Mouse (Mus musculus): ENCODE results near the gene Arl4c. TPM values are rescaled to one million over a fixed set of nuclear protein-coding genes. Genes with fewer than 3 reads are reported as not detected.

Gene Arl4c
- total and polyA plus RNA-seq, 2 experiments = 0.86 to 1.4 TPM

GRCm38 (mm10) chr1:88678231-88678739 is 23.7 kb downstream of the Arl4c start:
- 69% methylated on average over 3 of the region's 3 CpGs for WGBS
- no peak overlapping the region for H3K4me3 ChIP-seq (ENCODE audit: insufficient read depth, low read depth, low read length)
- TF ChIP-seq CTCF (IDR thresholded peaks at IDR 0.05; ENCODE audit: low read depth, low read length) = no peak
- no peak for TF ChIP-seq POLR2A (IDR thresholded peaks at IDR 0.05; ENCODE audit: extremely low read depth, insufficient read depth, low read length)
- no peak overlapping the region for H3K27ac ChIP-seq (replicated peaks; ENCODE audit: insufficient read depth, low read depth, low read length)
- H3K9ac ChIP-seq (ENCODE audit: low read depth, low read length) = no peak overlapping the region
- no peaks in the 10 kb centered on the region for H3K36me3 ChIP-seq (ENCODE audit: control insufficient read depth, insufficient read depth, low read length)
- H3K4me1 ChIP-seq (ENCODE audit: control insufficient read depth, insufficient read depth, low read length) = peaks cover 2% of the 10 kb centered on the region; the same call in 1 of the 2 replicates
- no peaks in the 10 kb centered on the region for H3K27me3 ChIP-seq (ENCODE audit: control insufficient read depth, insufficient read depth, low read length)
- no peaks in the 10 kb centered on the region for H3K79me2 ChIP-seq (ENCODE audit: control insufficient read depth, insufficient read depth, low read length)
- DNase-seq (ENCODE audit: extremely low read depth, low read depth, low spot score) = no peak

GRCm38 (mm10) chr1:88670807-88671206 is 31.2 kb downstream of the Arl4c start:
- Histone ChIP-seq H3K36me3 (ENCODE audit: control insufficient read depth, insufficient read depth, low read length) (no peaks in the 10 kb centered on the region), H3K4me1 (ENCODE audit: control insufficient read depth, insufficient read depth, low read length) (no peaks in the 10 kb centered on the region), H3K27ac (replicated peaks; ENCODE audit: insufficient read depth, low read depth, low read length) (no peak overlapping the region), H3K79me2 (ENCODE audit: control insufficient read depth, insufficient read depth, low read length) (no peaks in the 10 kb centered on the region), H3K4me3 (ENCODE audit: insufficient read depth, low read depth, low read length) (no peak overlapping the region), H3K27me3 (ENCODE audit: control insufficient read depth, insufficient read depth, low read length) (no peaks in the 10 kb centered on the region), H3K9ac (ENCODE audit: low read depth, low read length) (no peak overlapping the region)
- WGBS = 62% methylated on average over 4 of the region's 4 CpGs
- TF ChIP-seq POLR2A (IDR thresholded peaks at IDR 0.05; ENCODE audit: extremely low read depth, insufficient read depth, low read length) (no peak), CTCF (IDR thresholded peaks at IDR 0.05; ENCODE audit: low read depth, low read length) (no peak)
- no peak for DNase-seq (ENCODE audit: extremely low read depth, low read depth, low spot score)

DNA sequence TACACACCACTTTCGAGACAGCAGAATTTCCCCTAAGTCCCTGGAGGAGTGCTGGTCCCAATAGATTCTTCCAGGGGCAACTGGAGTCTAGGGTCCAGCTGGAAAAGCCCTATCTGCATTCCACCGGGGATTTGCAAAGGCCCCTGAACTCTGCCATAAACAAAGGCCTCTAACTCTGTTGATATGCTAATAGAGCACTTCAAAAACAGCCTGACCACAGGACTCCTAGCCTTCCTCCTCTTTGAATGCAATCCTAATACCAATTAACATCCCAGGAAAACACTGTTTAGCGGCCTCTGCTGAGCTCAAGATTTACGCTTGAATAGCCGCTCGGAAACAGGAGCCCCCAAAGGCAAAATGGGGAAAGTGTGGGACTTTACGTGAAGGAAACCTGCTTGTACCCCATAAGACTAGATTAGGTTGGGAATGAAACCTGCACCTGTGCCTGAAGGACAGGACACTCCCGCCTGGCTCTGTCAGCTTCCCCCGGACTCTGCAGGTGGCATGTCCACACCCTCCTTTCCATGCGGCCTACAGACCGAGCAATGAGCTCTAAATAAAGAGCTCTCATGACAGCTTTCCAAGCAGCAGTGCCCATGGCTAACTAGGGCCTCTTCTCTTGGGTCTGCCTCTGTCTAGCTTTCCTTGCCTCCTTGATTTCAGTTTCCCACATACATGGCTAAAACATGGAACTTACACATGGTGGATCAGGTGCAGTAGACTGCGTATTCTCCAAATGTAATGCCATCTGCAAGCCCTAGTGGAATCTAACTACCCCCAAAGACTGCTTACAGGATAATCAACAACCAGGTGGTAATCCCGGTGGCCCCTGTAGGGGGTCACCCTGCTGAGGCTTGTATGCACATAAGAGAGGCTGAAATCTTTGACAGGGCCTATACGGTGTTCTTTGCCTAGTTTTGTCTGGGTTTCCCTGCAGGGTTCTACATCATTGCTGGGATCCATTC is 32.9 kb downstream of the Arl4c start:
- H3K79me2 ChIP-seq (ENCODE audit: control insufficient read depth, insufficient read depth, low read length) = no peaks in the 10 kb centered on the region
- H3K27ac ChIP-seq (replicated peaks; ENCODE audit: insufficient read depth, low read depth, low read length) = no peak overlapping the region
- no peaks in the 10 kb centered on the region for H3K36me3 ChIP-seq (ENCODE audit: control insufficient read depth, insufficient read depth, low read length)
- no peak overlapping the region for H3K9ac ChIP-seq (ENCODE audit: low read depth, low read length)
- TF ChIP-seq CTCF (IDR thresholded peaks at IDR 0.05; ENCODE audit: low read depth, low read length) = no peak
- TF ChIP-seq POLR2A (IDR thresholded peaks at IDR 0.05; ENCODE audit: extremely low read depth, insufficient read depth, low read length) = no peak
- H3K4me3 ChIP-seq (ENCODE audit: insufficient read depth, low read depth, low read length) = no peak overlapping the region
- WGBS = 79% methylated on average over 14 of the region's 14 CpGs
- no peak for DNase-seq (ENCODE audit: extremely low read depth, low read depth, low spot score)
- H3K4me1 ChIP-seq (ENCODE audit: control insufficient read depth, insufficient read depth, low read length) = no peaks in the 10 kb centered on the region
- H3K27me3 ChIP-seq (ENCODE audit: control insufficient read depth, insufficient read depth, low read length) = no peaks in the 10 kb centered on the region

- no peak overlapping the region for H3K4me3 ChIP-seq (ENCODE audit: insufficient read depth, low read depth, low read length)
- H3K27me3 ChIP-seq (ENCODE audit: control insufficient read depth, insufficient read depth, low read length) = no peaks in the 10 kb centered on the region
- H3K79me2 ChIP-seq (ENCODE audit: control insufficient read depth, insufficient read depth, low read length) = no peaks in the 10 kb centered on the region
- no peaks in the 10 kb centered on the region for H3K4me1 ChIP-seq (ENCODE audit: control insufficient read depth, insufficient read depth, low read length)
- H3K36me3 ChIP-seq (ENCODE audit: control insufficient read depth, insufficient read depth, low read length) = no peaks in the 10 kb centered on the region
- H3K9ac ChIP-seq (ENCODE audit: low read depth, low read length) = no peak overlapping the region
- H3K27ac ChIP-seq (replicated peaks; ENCODE audit: insufficient read depth, low read depth, low read length) = no peak overlapping the region
- no peak for DNase-seq (ENCODE audit: extremely low read depth, low read depth, low spot score)
- 39% methylated on average over 7 of the region's 7 CpGs for WGBS
- no peak for TF ChIP-seq CTCF (IDR thresholded peaks at IDR 0.05; ENCODE audit: low read depth, low read length)
- TF ChIP-seq POLR2A (IDR thresholded peaks at IDR 0.05; ENCODE audit: extremely low read depth, insufficient read depth, low read length) = no peak
Measured at GRCm38 (mm10) chr1:88668353-88668752, 33.7 kb downstream of the Arl4c start.

GRCm38 (mm10) chr1:88664623-88665022 is 37.4 kb downstream of the Arl4c start:
- Histone ChIP-seq H3K36me3 (ENCODE audit: control insufficient read depth, insufficient read depth, low read length) (no peaks in the 10 kb centered on the region), H3K4me1 (ENCODE audit: control insufficient read depth, insufficient read depth, low read length) (no peaks in the 10 kb centered on the region; the same call in 1 of the 2 replicates), H3K27me3 (ENCODE audit: control insufficient read depth, insufficient read depth, low read length) (no peaks in the 10 kb centered on the region), H3K4me3 (ENCODE audit: insufficient read depth, low read depth, low read length) (no peak overlapping the region), H3K27ac (replicated peaks; ENCODE audit: insufficient read depth, low read depth, low read length) (no peak overlapping the region), H3K9ac (ENCODE audit: low read depth, low read length) (no peak overlapping the region), H3K79me2 (ENCODE audit: control insufficient read depth, insufficient read depth, low read length) (no peaks in the 10 kb centered on the region)
- TF ChIP-seq POLR2A (IDR thresholded peaks at IDR 0.05; ENCODE audit: extremely low read depth, insufficient read depth, low read length) (no peak), CTCF (IDR thresholded peaks at IDR 0.05; ENCODE audit: low read depth, low read length) (no peak)
- 61% methylated on average over 3 of the region's 3 CpGs for WGBS
- DNase-seq (ENCODE audit: extremely low read depth, low read depth, low spot score) = no peak

DNA sequence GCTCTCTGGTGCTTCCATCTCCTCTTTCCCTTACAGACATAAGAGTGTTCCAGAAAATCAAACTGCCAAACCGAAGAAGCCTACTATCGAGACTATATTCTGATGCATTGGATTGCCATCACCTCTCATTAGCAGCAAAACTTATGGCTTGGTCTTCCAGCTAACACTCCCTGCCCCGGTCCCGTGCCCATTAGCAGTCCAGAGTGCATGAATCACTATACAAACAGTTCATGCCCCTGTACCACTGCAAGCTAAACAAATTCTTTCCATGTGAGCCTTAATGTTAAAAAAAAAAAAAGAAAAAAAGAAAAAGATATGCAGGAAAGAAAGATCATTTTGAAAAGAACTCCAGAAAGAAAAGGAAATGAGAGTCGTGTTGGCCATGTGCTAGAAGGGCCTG is 39.3 kb downstream of the Arl4c start:
- TF ChIP-seq POLR2A (IDR thresholded peaks at IDR 0.05; ENCODE audit: extremely low read depth, insufficient read depth, low read length) (no peak), CTCF (IDR thresholded peaks at IDR 0.05; ENCODE audit: low read depth, low read length) (no peak)
- Histone ChIP-seq H3K4me3 (ENCODE audit: insufficient read depth, low read depth, low read length) (no peak overlapping the region), H3K27ac (replicated peaks; ENCODE audit: insufficient read depth, low read depth, low read length) (no peak overlapping the region), H3K4me1 (ENCODE audit: control insufficient read depth, insufficient read depth, low read length) (no peaks in the 10 kb centered on the region; the same call in 1 of the 2 replicates), H3K9ac (ENCODE audit: low read depth, low read length) (no peak overlapping the region), H3K36me3 (ENCODE audit: control insufficient read depth, insufficient read depth, low read length) (no peaks in the 10 kb centered on the region), H3K79me2 (ENCODE audit: control insufficient read depth, insufficient read depth, low read length) (no peaks in the 10 kb centered on the region), H3K27me3 (ENCODE audit: control insufficient read depth, insufficient read depth, low read length) (no peaks in the 10 kb centered on the region)
- no peak for DNase-seq (ENCODE audit: extremely low read depth, low read depth, low spot score)
- WGBS = 63% methylated on average over 5 of the region's 5 CpGs
